In the genomic region with DNA sequence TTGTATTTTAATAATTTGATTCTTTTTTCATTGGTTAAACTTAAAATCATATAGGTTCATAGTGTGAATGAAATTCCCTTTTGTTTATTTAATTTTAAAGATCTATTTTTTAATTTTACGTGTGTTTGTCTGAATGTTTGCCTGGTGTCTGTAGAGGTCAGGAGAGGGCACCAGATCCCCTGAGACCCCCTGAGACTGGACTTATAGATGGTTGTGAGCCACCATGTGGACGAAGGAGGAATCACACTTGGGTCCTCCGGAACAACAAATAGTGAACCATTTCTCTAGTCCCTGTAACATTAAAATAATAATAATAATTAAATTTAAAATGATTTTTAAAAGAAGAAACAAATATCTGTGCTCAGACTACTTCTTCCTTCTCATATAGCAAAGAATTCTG, we compare ENCODE assay signal across 9 mouse cellular contexts. TPM values are rescaled to one million over a fixed set of nuclear protein-coding genes. Genes with fewer than 3 reads are reported as not detected.
DNase-seq lines count a peak whose midpoint lies in the region; ATAC-seq and TF ChIP-seq lines count a peak whose summit lies in the region.
"Had no signal": no experiment of that assay in that cellular context is flagged by ENCODE, and none has a peak within 500 bp of the region (broad histone marks: within the 10 kb centered on the region; RNA-seq: fewer than 3 reads in every experiment).

No protein-coding gene starts in this region.

- H3K4me2 ChIP-seq in liver, embryonic 11.5 days: no peak overlapping the region
- H3K4me2 ChIP-seq in lung, postnatal 0 days (replicated peaks; ENCODE audit: low read depth, low read length): no peak overlapping the region
- no peak overlapping the region for H3K4me2 ChIP-seq in stomach, postnatal 0 days (replicated peaks; ENCODE audit: low read depth)
- H3K4me2 ChIP-seq: liver, embryonic 15.5 days had no signal

- no peak; the same call in 1 of the 2 replicates for ATAC-seq in liver, embryonic 11.5 days (replicated peaks; ENCODE audit: low FRiP score)
- no peak for ATAC-seq in lung, postnatal 0 days
- ATAC-seq in stomach, postnatal 0 days (ENCODE audit: low FRiP score, low TSS enrichment): no peak

- H3K27me3 ChIP-seq in liver, adult 2 months (ENCODE audit: control insufficient read depth, insufficient read depth, low read length): no peaks in the 10 kb centered on the region
- no peaks in the 10 kb centered on the region for H3K27me3 ChIP-seq in liver, embryonic 11.5 days (replicated peaks; ENCODE audit: control insufficient read depth, insufficient read depth, low read length)
- H3K27me3 ChIP-seq in lung, postnatal 0 days (replicated peaks; ENCODE audit: insufficient read depth, low read length): no peaks in the 10 kb centered on the region
- H3K27me3 ChIP-seq in stomach, postnatal 0 days (ENCODE audit: control insufficient read depth, insufficient read depth, low read length): no peaks in the 10 kb centered on the region

- WGBS in liver, adult 2 months: 20% methylated on average over 3 of the region's 3 CpGs
- WGBS in liver, embryonic 11.5 days: 23% methylated on average over 3 of the region's 3 CpGs
- WGBS in lung, postnatal 0 days: 12% methylated on average over 3 of the region's 3 CpGs
- WGBS in stomach, postnatal 0 days: 20% methylated on average over 3 of the region's 3 CpGs

- H3K9me3 ChIP-seq in liver, embryonic 11.5 days (ENCODE audit: control insufficient read depth, low read length): no peaks in the 10 kb centered on the region
- H3K9me3 ChIP-seq in lung, postnatal 0 days (ENCODE audit: low read length): no peaks in the 10 kb centered on the region
- no peaks in the 10 kb centered on the region for H3K9me3 ChIP-seq in stomach, postnatal 0 days (ENCODE audit: control insufficient read depth, low read length)
- H3K9me3 ChIP-seq: liver, embryonic 15.5 days had no signal

- H3K4me3 ChIP-seq in liver, adult 2 months (ENCODE audit: insufficient read depth, low read depth, low read length): no peak overlapping the region
- H3K4me3 ChIP-seq in liver, embryonic 11.5 days (ENCODE audit: low read depth, low read length): no peak overlapping the region
- H3K4me3 ChIP-seq in bone marrow macrophage, adult 2 months (ENCODE audit: insufficient read depth, low read length): no peak overlapping the region
- H3K4me3 ChIP-seq in lung, postnatal 0 days (ENCODE audit: low read depth, low read length): no peak overlapping the region
- H3K4me3 ChIP-seq in stomach, postnatal 0 days (ENCODE audit: low read depth, low read length): no peak overlapping the region
- H3K4me3 ChIP-seq: liver, embryonic 15.5 days had no signal

- DNase-seq in adrenal gland, postnatal 14 days: peak; percentile 66
- DNase-seq in adrenal gland, postnatal 4 days (ENCODE audit: low spot score in 2 of 2): no peak
- DNase-seq in liver, adult 2 months (ENCODE audit: extremely low read depth, low read depth, low spot score): no peak
- DNase-seq in liver, embryonic 11.5 days (ENCODE audit: low spot score): no peak
- peak; percentile 49 to 58 for DNase-seq in heart, postnatal 14 days
- DNase-seq in lung, postnatal 0 days (ENCODE audit: low spot score): peak; percentile 65
- DNase-seq in stomach, postnatal 0 days (ENCODE audit: low spot score): peak; percentile 50

- no peaks in the 10 kb centered on the region for H3K4me1 ChIP-seq in liver, adult 2 months (ENCODE audit: control insufficient read depth, insufficient read depth, low read length)
- no peaks in the 10 kb centered on the region for H3K4me1 ChIP-seq in liver, embryonic 11.5 days (replicated peaks; ENCODE audit: control insufficient read depth, insufficient read depth, low read length)
- peaks cover 7% of the 10 kb centered on the region for H3K4me1 ChIP-seq in bone marrow macrophage, adult 2 months (ENCODE audit: control insufficient read depth, insufficient read depth, low read length)
- H3K4me1 ChIP-seq in lung, postnatal 0 days (ENCODE audit: insufficient read depth, low read depth, low read length): no peaks in the 10 kb centered on the region
- H3K4me1 ChIP-seq in stomach, postnatal 0 days (replicated peaks; ENCODE audit: control insufficient read depth, insufficient read depth): no peaks in the 10 kb centered on the region
- H3K4me1 ChIP-seq: liver, embryonic 15.5 days had no signal

- TF ChIP-seq EP300 in lung, postnatal 0 days (IDR thresholded peaks at IDR 0.05): no peak
- no peak for TF ChIP-seq EP300 in stomach, postnatal 0 days (optimal IDR thresholded peaks at IDR 0.05)

- peak; percentile 71 for TF ChIP-seq CTCF in liver, adult 2 months (IDR thresholded peaks at IDR 0.05; ENCODE audit: low read depth, low read length)
- TF ChIP-seq CTCF in bone marrow macrophage, adult 2 months (IDR thresholded peaks at IDR 0.05; ENCODE audit: low read depth, low read length): peak; percentile 96
- TF ChIP-seq CTCF in lung, postnatal 0 days (IDR thresholded peaks at IDR 0.05): peak; percentile 86
- peak; percentile 90 for TF ChIP-seq CTCF in stomach, postnatal 0 days (IDR thresholded peaks at IDR 0.05; ENCODE audit: low read depth)

- no peaks in the 10 kb centered on the region for H3K79me2 ChIP-seq in liver, adult 2 months (ENCODE audit: control insufficient read depth, insufficient read depth, low read length)

- no peak for TF ChIP-seq POLR2A in liver, adult 2 months (IDR thresholded peaks at IDR 0.05; ENCODE audit: extremely low read depth, insufficient read depth, low read length)
- TF ChIP-seq POLR2A in bone marrow macrophage, adult 2 months (IDR thresholded peaks at IDR 0.05; ENCODE audit: borderline replicate concordance, low read depth, low read length): no peak

- intact Hi-C loops in heart, postnatal 14 days (cut with DNase I): loop anchor here (2.0 kb wide), 1 partner anchor 250 kb away; no protein-coding TSS in a partner anchor

- H3K27ac ChIP-seq in liver, adult 2 months (replicated peaks; ENCODE audit: insufficient read depth, low read depth, low read length): no peak overlapping the region
- no peak overlapping the region for H3K27ac ChIP-seq in liver, embryonic 11.5 days (ENCODE audit: low read depth, low read length)
- no peak overlapping the region for H3K27ac ChIP-seq in bone marrow macrophage, adult 2 months (ENCODE audit: insufficient read depth, low read depth, low read length)
- H3K27ac ChIP-seq in lung, postnatal 0 days (ENCODE audit: low read length): no peak overlapping the region
- no peak overlapping the region for H3K27ac ChIP-seq in stomach, postnatal 0 days (replicated peaks)
- H3K27ac ChIP-seq: liver, embryonic 15.5 days had no signal

- H3K9ac ChIP-seq in liver, adult 2 months (ENCODE audit: low read depth, low read length): no peak overlapping the region
- no peak overlapping the region for H3K9ac ChIP-seq in liver, embryonic 11.5 days (ENCODE audit: low read depth, low read length)
- H3K9ac ChIP-seq in lung, postnatal 0 days (replicated peaks; ENCODE audit: low read depth): no peak overlapping the region
- no peak overlapping the region for H3K9ac ChIP-seq in stomach, postnatal 0 days (ENCODE audit: low read length)
- H3K9ac ChIP-seq: liver, embryonic 15.5 days had no signal

- no peaks in the 10 kb centered on the region for H3K36me3 ChIP-seq in liver, adult 2 months (ENCODE audit: control insufficient read depth, insufficient read depth, low read length)
- H3K36me3 ChIP-seq in liver, embryonic 11.5 days (ENCODE audit: control insufficient read depth, insufficient read depth, low read length): no peaks in the 10 kb centered on the region
- no peaks in the 10 kb centered on the region for H3K36me3 ChIP-seq in lung, postnatal 0 days (ENCODE audit: insufficient read depth, low read length)
- no peaks in the 10 kb centered on the region for H3K36me3 ChIP-seq in stomach, postnatal 0 days (ENCODE audit: control insufficient read depth, insufficient read depth, low read length)
- H3K36me3 ChIP-seq: liver, embryonic 15.5 days had no signal

RNA-seq across cellular contexts. Expression of gene Rfxap, which starts 7.7 kb away (rescaled TPM):
- total RNA-seq in adrenal gland, postnatal 14 days (2021): 27.1 and 32.0 TPM in 2 replicates
- total RNA-seq in adrenal gland, postnatal 4 days (2021): 10 to 100 TPM; 30.5 to 36.7 TPM
- 10.6 and 11.4 TPM in 2 replicates for total RNA-seq in liver, adult 2 months (2014; rRNA removed)
- polyA plus RNA-seq in liver, adult 2 months (2012; rRNA removed): 10.8 and 13.1 TPM in 2 replicates
- polyA plus RNA-seq in liver, embryonic 11.5 days (2014; fragmentation: Nextera tagmentation; extraction: Ambion mirVana): 38.1 and 38.7 TPM in 2 replicates
- 28.1 and 41.6 TPM in 2 replicates for polyA plus RNA-seq in bone marrow macrophage, adult 2 months (2012; ENCODE audit: insufficient read depth, insufficient read length, missing spikeins)
- total RNA-seq in heart, postnatal 14 days (2021): 10 to 100 TPM; 21.8 to 23.4 TPM
- polyA plus RNA-seq in lung, postnatal 0 days (2015; fragmentation: Nextera tagmentation; extraction: Ambion mirVana): 22.4 and 24.9 TPM in 2 replicates
- polyA plus RNA-seq in stomach, postnatal 0 days (2015; fragmentation: Nextera tagmentation; extraction: Ambion mirVana): 24.7 and 27.6 TPM in 2 replicates

RNA-seq across cellular contexts. Expression of gene Smad9, which starts 59.9 kb away (rescaled TPM):
- total RNA-seq in adrenal gland, postnatal 14 days (2021): 10.6 and 12.0 TPM in 2 replicates
- 10 to 100 TPM; 22.9 to 24.8 TPM for total RNA-seq in adrenal gland, postnatal 4 days (2021)
- total RNA-seq in liver, adult 2 months (2014; rRNA removed): 3.8 and 7.2 TPM in 2 replicates
- 2.1 and 4.6 TPM in 2 replicates for polyA plus RNA-seq in liver, adult 2 months (2012; rRNA removed)
- 0.51 and 0.66 TPM in 2 replicates for polyA plus RNA-seq in liver, embryonic 11.5 days (2014; fragmentation: Nextera tagmentation; extraction: Ambion mirVana)
- polyA plus RNA-seq in bone marrow macrophage, adult 2 months (2012; ENCODE audit: insufficient read depth, insufficient read length, missing spikeins): not detected in 2 replicates
- total RNA-seq in heart, postnatal 14 days (2021): 1 to 10 TPM; 1.2 to 2.2 TPM
- polyA plus RNA-seq in lung, postnatal 0 days (2015; fragmentation: Nextera tagmentation; extraction: Ambion mirVana): 1.4 and 1.7 TPM in 2 replicates
- 0.56 and 0.87 TPM in 2 replicates for polyA plus RNA-seq in stomach, postnatal 0 days (2015; fragmentation: Nextera tagmentation; extraction: Ambion mirVana)

Comparison
In these comparisons a context has a peak if more than half of its experiments do, and no peak if none do; other contexts are left out.
1. DNase-seq: peak in adrenal gland, postnatal 14 days (single experiment), heart, postnatal 14 days (2 of 2), lung, postnatal 0 days (single experiment) and stomach, postnatal 0 days (single experiment); none in adrenal gland, postnatal 4 days (0 of 2), liver, adult 2 months (single experiment) and liver, embryonic 11.5 days (single experiment).
2. Peak in every context shown above with its lines, with median percentiles within 50 percentile points of each other: CTCF ChIP-seq.